Mouse (Mus musculus) embryonic stem cell, embryonic (primary cell): ENCODE results near the gene Amz1.

ENCODE experiments used
- CTCF ChIA-PET, 4 experiments: fragments of 300-600 bp in 2 of 4; fragments of 350-600 bp in 2 of 4; sonication (Branson Sonifier 250); formaldehyde crosslinking; loops; one replicate each; lab custom pipeline; 2022; ENCODE audit warnings: inconsistent platforms in 2 of 4; lab: Charles Lee
- POLR2A ChIA-PET, 4 experiments: fragments of 300-600 bp in 2 of 4; fragments of 350-600 bp in 2 of 4; sonication (Branson Sonifier 250); formaldehyde crosslinking; loops; one replicate each; lab custom pipeline; 2022; ENCODE audit warnings: antibody characterized with exemption in 4 of 4, inconsistent platforms in 1 of 4; lab: Charles Lee

Gene Amz1

DNA sequence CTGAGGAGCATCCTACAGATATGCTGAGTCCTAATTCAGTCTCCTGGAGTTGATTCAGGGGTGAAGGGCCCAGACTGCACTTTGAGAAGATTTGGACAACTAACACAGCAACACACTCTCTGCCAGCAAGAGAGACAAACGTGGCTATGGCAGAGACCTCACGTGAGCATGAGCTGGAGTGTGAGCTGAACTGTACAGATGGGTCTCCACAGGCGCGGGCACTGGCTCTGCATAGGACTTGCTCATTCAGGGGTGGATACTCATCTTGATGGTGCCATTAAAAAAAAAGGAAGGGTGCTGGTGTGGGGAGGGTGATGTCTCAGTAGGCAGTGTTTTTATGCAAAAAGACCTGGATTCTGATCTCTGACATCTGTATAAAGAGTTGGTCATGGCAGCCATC lies 51.2 kb downstream of the Amz1 start:
- CTCF ChIA-PET = no interaction called here
- POLR2A ChIA-PET = no interaction called here

DNA sequence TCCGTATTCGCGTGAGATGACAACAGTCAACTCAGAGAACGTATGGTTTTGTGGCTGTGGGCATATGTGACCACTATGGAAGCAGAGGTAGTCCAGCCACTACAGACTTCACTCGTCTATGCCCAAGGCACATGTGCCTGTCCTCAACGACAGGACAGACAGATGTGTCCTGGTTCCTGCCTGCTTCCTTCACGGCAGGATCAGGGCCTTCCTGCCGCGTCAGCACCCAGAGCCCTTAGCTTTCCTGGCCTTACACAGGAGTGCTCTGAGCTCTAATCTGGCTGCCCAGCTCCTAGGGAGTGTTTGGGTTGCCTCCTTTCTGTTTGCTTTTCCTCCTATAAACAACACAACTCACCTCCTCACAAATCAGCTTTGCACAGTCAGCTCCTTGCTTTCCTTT lies 53.0 kb downstream of the Amz1 start:
- POLR2A ChIA-PET = interaction anchor here in 1 of 4 experiments (1.9 kb wide), 1 partner anchor 21 kb away, joined by 4 read pairs; no protein-coding TSS in a partner anchor
- CTCF ChIA-PET = interaction anchor here in 2 of 4 experiments (0.6 kb wide), 2 partner anchors 27 to 28 kb away, joined by 4 read pairs; no protein-coding TSS in a partner anchor

DNA sequence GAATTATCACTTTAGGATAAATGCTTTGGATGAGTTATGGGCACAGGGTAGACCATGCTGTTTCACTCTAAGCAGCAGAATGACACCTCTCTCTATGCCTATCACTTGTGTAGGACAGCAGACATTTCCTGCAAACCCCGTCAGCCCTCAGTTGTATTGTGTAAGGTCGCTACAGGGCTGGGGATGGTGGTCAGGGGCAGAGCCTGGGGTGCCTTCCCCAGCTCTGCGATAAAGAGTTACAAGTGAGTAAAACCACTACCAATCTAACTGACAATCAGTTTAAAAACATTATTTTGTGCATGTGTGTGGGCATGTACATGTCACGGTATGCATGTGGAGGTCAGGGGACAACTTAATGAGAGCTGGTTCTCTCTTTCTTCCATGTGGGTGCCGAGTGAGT lies 57.2 kb downstream of the Amz1 start:
- CTCF ChIA-PET = interaction anchor here in 1 of 4 experiments (0.6 kb wide), 1 partner anchor 55 kb away, joined by 4 read pairs; no protein-coding TSS in a partner anchor

DNA sequence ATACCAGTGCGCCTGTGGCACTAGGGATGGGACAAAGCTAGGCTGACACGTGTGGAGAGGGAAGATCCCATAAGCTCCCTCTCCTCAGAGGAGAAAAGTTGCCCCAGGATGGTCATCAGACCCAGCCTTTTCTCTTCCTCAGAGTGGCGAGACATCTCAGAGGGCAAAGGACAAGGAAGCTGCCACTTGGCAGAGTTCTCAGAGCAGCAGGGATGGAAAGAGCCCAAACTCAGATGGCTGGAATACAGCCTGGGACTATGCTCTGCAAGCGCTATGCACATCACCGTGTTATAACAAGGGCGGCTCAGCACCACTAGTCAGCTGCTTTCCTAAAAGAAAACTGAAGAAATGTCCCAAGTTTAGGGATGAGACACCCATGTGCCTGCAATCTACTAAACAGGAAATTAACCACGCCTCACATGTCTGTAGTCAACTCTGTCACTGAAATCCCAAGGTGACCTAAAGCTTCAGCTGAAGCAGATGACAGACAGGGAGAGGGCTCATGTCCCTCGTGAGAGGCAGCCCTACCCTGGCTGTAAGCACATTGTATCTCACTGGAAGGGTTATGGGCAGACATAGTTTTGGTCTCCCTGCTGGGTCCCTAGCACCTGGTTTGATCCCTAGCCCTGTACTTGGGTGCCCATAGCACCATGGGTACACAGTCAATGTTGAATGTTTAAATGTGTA lies 58.1 kb downstream of the Amz1 start:
- ChIA-PET POLR2A (interaction anchor here in 2 of 4 experiments (1.2 to 2.7 kb wide), 2 partner anchors 10 to 48 kb away, joined by 3 to 6 read pairs; partner anchors contain the start of gene Gna12 (in 1 of the 2)), CTCF (interaction anchor here in 1 of 4 experiments (1.7 kb wide), 1 partner anchor 33 kb away, joined by 4 read pairs; no protein-coding TSS in a partner anchor)

More for the DNA sequence above, 57.2 kb downstream of the Amz1 start:
- POLR2A ChIA-PET = interaction anchor here in 2 of 4 experiments (0.6 to 1.0 kb wide), 2 partner anchors 13 to 34 kb away, joined by 3 to 6 read pairs; no protein-coding TSS in a partner anchor

DNA sequence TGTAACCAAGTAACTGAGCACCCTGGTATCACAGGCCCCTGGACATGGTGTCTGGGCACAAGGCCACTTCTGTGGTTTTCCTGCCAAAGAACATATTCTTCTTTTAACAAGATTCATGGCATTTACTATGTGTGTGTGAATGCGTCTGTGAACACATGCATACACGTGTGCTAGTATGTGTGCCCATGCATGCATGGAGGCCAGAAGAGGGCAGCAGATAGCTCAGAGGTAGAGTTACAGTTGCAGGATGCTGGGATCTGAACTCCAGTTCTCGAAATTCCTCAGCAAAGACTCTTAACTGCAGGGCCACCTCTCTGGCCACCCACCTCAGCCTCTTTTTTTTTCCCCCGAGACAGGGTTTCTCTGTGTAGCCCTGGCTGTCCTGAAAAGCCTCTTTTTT lies 59.6 kb downstream of the Amz1 start:
- CTCF ChIA-PET = interaction anchor here in 2 of 4 experiments (1.0 to 1.7 kb wide), 5 partner anchors 15 to 74 kb away, joined by 3 to 9 read pairs (median 4); no protein-coding TSS in a partner anchor
- POLR2A ChIA-PET = interaction anchor here in 2 of 4 experiments (1.2 to 2.7 kb wide), 2 partner anchors 23 to 47 kb away, joined by 3 to 6 read pairs; partner anchors contain the start of gene Gna12 (in 1 of the 2)

DNA sequence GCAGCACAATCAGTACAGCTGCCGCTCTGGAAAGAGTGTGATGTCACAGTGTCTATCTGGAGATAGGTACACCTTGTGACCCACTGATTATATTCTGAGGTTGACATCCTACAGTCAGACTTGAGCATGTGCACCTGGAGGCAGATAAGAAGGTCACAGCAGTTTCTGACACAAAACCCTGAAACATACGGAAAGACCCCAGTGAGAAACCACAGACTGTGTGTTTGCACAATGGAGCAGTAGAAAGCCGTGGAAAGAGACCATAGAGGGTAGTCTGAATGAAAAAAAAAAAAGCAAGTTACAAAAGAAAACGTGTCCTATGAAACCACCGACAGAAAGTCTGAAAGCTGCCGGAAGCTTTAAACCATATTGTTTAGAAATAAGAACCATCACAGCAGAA lies 60.4 kb downstream of the Amz1 start:
- CTCF ChIA-PET = interaction anchor here in 3 of 4 experiments (0.5 to 1.5 kb wide), 6 partner anchors 14 to 73 kb away, joined by 3 to 9 read pairs (median 4); no protein-coding TSS in a partner anchor
- POLR2A ChIA-PET = interaction anchor here in 2 of 4 experiments (1.2 to 2.7 kb wide), 2 partner anchors 24 to 46 kb away, joined by 3 to 6 read pairs; partner anchors contain the start of gene Gna12 (in 1 of the 2)

DNA sequence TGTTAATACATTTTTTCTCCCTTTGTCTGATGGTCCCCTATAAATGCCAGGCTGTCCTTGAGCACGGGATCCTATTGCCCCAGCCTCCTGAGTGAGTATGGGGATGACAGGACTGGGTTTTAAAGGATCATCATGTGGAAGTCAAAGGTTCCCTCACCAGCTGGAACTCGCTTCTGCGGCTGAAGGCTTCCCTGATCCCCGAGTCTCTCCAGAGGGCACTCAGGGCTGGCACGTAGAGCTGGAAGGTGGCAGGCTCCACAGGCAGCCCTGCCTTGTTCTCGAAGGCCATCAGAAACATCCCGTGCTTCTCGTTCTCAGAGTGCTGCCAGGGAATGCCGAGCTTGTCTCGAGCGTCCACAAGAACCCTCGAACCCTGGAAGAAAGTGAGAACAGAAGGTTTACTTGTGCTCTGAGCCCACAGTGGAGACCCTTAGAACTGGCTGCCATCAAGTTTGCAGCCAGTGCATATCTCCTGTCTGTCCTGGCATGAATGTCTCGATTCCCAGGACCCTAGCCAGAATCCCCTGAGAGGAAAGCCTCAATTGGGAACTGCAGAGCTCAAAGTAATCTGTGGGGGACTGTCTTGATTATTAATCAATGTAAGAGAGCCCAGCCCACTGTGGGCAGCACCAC lies 61.4 kb downstream of the Amz1 start:
- ChIA-PET POLR2A (interaction anchor here in 1 of 4 experiments (1.6 kb wide), 1 partner anchor 11 kb away, joined by 5 read pairs; no protein-coding TSS in a partner anchor), CTCF (interaction anchor here in 1 of 4 experiments (0.6 to 0.9 kb wide), 2 partner anchors 34 to 945 kb away, joined by 4 read pairs; no protein-coding TSS in a partner anchor)

DNA sequence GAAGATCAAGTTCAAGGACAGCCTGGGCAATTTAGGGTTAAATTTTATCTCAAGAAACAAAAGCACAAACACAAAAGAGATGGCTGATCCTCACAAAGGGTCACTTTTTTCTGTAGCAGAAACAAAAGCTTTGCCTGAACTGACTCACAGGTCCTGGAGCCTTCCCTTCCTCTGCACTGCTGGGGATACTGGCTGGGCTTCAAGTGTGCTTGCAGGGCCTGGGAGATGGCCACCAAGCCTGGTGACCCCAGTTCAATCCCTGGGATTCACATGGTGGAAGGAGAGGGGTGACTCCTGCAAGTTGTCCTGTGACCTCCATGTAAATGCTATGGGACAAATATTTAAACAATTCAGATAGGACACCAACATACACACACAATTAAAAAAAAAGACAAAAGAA lies 65.6 kb downstream of the Amz1 start:
- CTCF ChIA-PET = interaction anchor here in 1 of 4 experiments (0.7 kb wide), 1 partner anchor 33 kb away, joined by 3 read pairs; no protein-coding TSS in a partner anchor

DNA sequence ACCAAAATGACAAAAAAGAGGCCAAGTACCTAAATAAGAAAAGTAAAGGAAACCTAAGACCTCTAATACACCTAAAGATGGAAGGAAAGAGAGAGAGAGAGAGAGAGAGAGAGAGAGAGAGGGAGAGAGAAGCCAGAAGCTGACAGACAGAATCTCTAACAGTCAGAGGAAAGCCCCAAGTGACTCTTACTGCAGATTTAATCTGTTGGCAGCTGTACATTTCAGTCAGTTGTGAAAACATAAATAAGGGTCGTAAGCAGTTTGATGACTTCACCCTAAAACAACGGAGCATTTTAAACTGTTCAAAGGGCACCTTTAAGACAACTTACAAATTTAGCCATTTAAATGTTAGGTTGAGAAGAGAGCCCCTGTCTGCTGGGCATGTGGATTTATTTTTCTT lies 66.5 kb downstream of the Amz1 start:
- ChIA-PET POLR2A (interaction anchor here in 2 of 4 experiments (0.7 to 1.1 kb wide), 2 partner anchors 8 to 41 kb away, joined by 3 read pairs; no protein-coding TSS in a partner anchor), CTCF (interaction anchor here in 2 of 4 experiments (0.7 kb wide), 2 partner anchors 32 to 1917 kb away, joined by 3 read pairs; no protein-coding TSS in a partner anchor)

More for the DNA sequence above, 65.6 kb downstream of the Amz1 start:
- POLR2A ChIA-PET = interaction anchor here in 3 of 4 experiments (0.7 to 1.1 kb wide), 5 partner anchors 9 to 196 kb away, joined by 3 to 4 read pairs (median 3); partner anchors contain the start of gene Gna12 (in 1 of the 3)

DNA sequence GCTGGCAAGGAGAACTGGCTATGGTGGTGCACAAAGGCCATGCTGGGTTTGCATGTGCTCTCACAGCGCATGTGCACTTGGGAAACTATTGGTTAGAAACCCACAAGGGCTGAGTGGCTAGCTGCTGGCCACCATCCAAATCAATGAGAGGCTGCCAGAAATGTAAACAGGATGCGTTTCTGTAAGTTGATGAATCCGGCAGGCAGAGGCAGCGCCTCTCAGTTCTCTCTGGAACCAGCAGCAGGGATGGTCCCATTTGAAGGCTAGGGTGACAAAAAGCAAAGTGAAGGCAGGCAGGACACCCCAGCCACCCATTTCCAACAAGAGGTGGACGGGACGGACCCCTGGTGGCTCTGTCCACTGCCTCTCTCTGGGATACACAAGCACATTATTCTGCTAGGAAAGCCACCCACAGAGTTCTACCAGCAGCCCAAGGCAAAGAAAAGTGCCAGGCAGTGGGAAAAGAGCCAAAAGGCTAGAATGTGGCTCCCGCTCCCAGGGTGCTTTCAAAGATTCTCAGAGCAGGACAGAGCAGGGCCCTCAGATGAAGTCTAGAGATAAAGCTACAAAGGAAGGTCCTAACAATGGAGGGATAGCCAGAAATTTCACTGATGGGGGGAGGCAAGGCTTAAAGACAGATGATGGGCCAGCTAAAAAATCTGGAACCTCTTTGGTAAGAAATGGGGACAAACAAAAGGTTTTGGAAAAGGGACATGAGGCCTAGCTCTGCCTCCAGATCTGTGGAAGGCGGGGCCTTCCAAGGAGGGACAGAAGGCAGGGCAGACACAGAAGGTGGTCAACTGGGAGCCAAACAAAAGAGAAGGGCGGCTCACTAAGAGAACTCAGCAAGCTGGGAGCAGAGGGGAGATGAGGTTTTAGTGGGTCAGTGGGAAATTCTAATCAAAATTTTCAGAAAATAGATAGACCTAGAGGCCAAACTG lies 67.3 kb downstream of the Amz1 start:
- CTCF ChIA-PET = interaction anchor here in 1 of 4 experiments (1.2 kb wide), 1 partner anchor 41 kb away, joined by 3 read pairs; no protein-coding TSS in a partner anchor
- POLR2A ChIA-PET = interaction anchor here in 2 of 4 experiments (0.7 to 1.2 kb wide), 3 partner anchors 9 to 56 kb away, joined by 3 to 4 read pairs (median 3); partner anchors contain the start of gene Gna12 (in 1 of the 2)

DNA sequence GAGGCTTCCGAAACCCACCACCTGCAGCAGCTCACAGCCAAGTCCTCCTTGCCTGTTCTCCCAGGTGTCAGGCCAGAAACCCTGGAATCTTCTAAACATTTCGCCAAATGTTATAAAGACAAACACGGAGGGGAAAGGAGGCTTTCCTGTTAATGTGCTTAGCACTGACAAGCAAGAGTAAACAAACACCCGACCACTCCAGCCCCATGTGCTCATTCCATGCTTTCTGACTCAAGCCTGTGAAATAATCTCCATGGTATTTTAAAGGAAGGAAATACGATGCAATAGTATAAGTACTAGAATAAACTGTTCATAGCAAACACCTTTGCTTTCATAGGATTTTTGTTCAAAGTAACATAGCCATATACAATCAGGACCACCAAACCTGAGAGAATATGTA lies 68.3 kb downstream of the Amz1 start:
- ChIA-PET POLR2A (interaction anchor here in 2 of 4 experiments (0.8 to 1.1 kb wide), 2 partner anchors 10 to 286 kb away, joined by 3 to 6 read pairs; no protein-coding TSS in a partner anchor), CTCF (interaction anchor here in 1 of 4 experiments (1.2 kb wide), 1 partner anchor 42 kb away, joined by 3 read pairs; no protein-coding TSS in a partner anchor)

DNA sequence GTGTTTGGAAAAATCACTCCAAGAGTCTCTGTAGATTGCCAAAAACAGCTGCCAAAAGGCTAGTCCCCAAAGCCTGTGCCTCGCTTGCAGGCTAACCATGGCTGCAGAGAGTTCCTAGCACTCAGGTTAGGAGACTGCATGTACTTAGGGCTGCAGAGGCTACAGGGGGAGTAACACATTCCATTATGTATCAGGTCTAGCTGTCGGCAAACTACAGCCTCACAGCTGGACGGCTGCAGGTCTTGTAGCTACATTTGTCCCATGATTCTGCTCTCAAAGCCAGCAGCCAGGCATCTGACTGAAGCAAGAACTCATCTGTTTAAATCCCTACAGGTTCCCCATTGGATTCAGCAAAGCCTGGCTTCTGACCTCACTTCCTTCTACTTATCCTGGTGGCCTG lies 70.8 kb downstream of the Amz1 start:
- POLR2A ChIA-PET = interaction anchor here in 1 of 4 experiments (1.0 to 1.3 kb wide), 2 partner anchors 10 to 17 kb away, joined by 3 to 5 read pairs; no protein-coding TSS in a partner anchor
- CTCF ChIA-PET = interaction anchor here in 1 of 4 experiments (0.6 to 1.3 kb wide), 3 partner anchors 46 to 320 kb away, joined by 3 read pairs; no protein-coding TSS in a partner anchor

DNA sequence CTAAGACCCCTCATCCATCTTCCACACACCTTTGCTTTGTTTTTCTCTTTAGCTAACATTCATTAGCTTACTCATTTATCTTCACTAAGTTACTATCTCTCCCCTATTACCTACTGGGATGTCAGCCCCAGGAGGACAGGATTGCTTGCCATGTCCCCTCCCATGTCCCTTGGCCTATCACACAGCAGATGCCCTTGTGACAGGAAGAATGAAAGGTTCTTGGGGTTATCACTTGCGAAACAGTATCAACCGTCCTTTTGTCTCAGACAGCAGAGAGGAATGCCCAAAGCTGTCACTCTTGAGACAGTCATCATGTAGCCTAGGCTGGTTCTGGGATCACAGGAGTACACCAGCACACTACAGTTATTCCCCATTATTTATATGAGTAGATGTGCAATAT lies 71.2 kb downstream of the Amz1 start:
- CTCF ChIA-PET = interaction anchor here in 2 of 4 experiments (0.6 to 0.7 kb wide), 2 partner anchors 95 to 99 kb away, joined by 3 read pairs; no protein-coding TSS in a partner anchor
- POLR2A ChIA-PET = interaction anchor here in 1 of 4 experiments (1.0 to 2.3 kb wide), 3 partner anchors 9 to 17 kb away, joined by 3 to 5 read pairs (median 5); no protein-coding TSS in a partner anchor

DNA sequence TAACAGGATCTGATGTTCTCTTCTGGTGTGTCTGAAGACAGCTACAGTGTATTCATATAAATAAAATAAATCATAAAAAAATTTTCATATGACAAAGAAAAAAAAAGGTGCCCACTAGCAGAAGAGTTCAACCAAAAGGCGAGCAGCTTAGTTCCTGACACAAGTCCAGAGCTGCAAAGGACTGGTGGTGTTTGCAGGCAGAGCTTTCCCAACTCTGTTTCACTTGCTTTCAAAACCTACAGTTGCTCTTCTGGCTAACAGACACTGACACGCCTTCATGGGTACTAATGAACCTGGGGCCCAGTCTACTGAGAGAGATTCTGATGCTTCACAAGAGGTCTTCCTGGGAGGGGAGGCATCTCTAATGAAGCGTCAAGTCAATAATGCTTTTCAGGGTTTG lies 72.1 kb downstream of the Amz1 start:
- CTCF ChIA-PET = no interaction called here
- POLR2A ChIA-PET = interaction anchor here in 1 of 4 experiments (2.3 kb wide), 1 partner anchor 10 kb away, joined by 5 read pairs; no protein-coding TSS in a partner anchor

DNA sequence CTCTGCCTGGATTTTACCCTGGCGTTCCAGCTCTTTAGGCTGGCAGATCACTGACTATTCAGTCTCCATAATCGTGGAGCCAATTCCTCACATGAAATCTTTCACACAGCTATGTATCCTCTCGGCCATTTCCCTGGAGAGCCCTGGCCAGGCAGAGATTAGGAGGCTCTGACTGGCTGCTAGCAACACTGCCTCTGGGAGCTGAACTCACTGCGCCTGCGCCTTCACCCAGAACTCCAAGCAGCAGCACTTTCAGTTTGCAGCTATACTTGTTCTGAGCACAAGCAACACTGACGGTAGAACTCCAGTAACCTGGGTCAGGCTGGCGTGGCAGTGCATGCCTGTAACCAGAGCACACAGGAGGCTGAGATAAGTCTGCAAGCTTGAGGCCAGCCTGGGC lies 74.2 kb downstream of the Amz1 start:
- POLR2A ChIA-PET = interaction anchor here in 2 of 4 experiments (0.5 to 2.1 kb wide), 9 partner anchors 8 to 94 kb away, joined by 3 to 7 read pairs (median 4); partner anchors contain the start of gene Brat1 (in 1 of the 2)
- CTCF ChIA-PET = interaction anchor here in 3 of 4 experiments (0.5 to 1.7 kb wide), 5 partner anchors 11 to 177 kb away, joined by 3 to 4 read pairs (median 3); no protein-coding TSS in a partner anchor

DNA sequence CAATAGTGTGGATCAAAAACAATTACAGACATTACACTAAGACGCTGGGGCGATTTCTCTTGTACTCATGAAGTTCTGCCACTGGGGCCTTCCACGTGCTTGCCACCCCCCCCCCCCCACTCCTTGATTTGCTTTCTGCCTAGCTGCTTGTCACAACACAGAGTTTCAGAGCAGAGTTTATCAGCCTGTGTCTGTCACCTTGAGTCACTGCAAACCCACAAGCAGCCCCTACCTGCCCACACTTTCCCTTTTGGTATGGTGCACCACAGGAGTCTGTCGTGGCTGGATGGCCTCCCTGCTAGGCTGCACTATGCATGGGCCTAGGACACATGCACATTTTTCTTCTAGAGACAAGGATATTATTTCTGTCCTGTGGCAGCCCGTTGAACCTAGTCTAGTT lies 74.8 kb downstream of the Amz1 start:
- POLR2A ChIA-PET = interaction anchor here in 2 of 4 experiments (0.7 to 2.1 kb wide), 7 partner anchors 10 to 76 kb away, joined by 3 to 7 read pairs (median 4); partner anchors contain the start of gene Gna12 (in 1 of the 2)
- CTCF ChIA-PET = interaction anchor here in 2 of 4 experiments (0.8 to 1.7 kb wide), 4 partner anchors 15 to 53 kb away, joined by 3 to 4 read pairs (median 3); no protein-coding TSS in a partner anchor
